8 mouse cellular contexts compared by ENCODE assay signal in the genomic region with DNA sequence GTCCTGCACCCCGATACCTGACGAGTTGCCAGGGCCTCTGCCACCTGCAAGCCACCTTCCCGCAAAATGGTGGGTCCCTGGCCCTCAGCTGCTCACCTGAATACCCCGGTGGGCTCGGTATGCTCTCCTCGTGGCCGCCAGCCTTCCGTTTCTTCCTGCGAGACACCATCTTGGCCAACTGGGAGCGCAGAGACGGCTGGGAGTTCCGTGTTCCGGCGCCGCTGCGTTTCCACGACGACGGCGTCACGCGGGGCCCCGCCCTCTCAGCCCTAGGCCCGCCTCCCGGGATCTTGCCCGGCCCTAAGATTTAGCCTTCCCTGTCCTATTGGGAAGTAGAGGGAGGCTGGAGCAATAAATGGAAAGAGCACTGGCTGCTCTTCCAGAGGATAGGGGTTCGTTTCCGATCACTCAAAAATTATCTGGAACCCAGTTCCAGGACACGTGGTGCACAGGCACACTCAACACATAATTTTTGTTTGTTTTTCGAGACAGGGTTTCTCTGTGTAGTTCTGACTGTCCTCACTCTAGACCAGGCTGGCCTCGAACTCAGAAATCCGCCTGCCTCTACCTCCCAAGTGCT. TPM values are rescaled to one million over a fixed set of nuclear protein-coding genes. Genes with fewer than 3 reads are reported as not detected.
DNase-seq lines count a peak whose midpoint lies in the region; ATAC-seq lines count a peak whose summit lies in the region.

A gene (minus strand): TSS at position 236 of the 580 bp plus-strand sequence.

- H3K27me3 ChIP-seq in hindbrain, embryonic 16.5 days (replicated peaks; ENCODE audit: control insufficient read depth, insufficient read depth, low read length), result no peaks in the 10 kb centered on the region

- H3K27ac ChIP-seq in hindbrain, embryonic 16.5 days (ENCODE audit: low read depth, low read length), result peak within 1 kb of the TSS; percentile 83
- peak within 1 kb of the TSS; percentile 54 for H3K27ac ChIP-seq in macrophage

- peak within 1 kb of the TSS; percentile 78 for H3K4me2 ChIP-seq in hindbrain, embryonic 16.5 days (ENCODE audit: low read length)

- DNase-seq in T-cell, adult 2 months (ENCODE audit: low spot score), result peak; percentile 82
- peak; percentile 89 to 91 for DNase-seq in cerebellum, postnatal 36 days
- DNase-seq in gastrocnemius, adult 18-20 months (ENCODE audit: low spot score), result peak; percentile 95
- peak; percentile 93 to 95 for DNase-seq in left cerebral cortex, adult 18-20 months (ENCODE audit: low spot score in 2 of 2)
- peak; percentile 95 for DNase-seq in right cerebral cortex, adult 18-20 months
- DNase-seq in urinary bladder, postnatal 10 days (ENCODE audit: low spot score), result peak; percentile 75

- WGBS in hindbrain, embryonic 16.5 days, result 10% methylated on average over 32 of the region's 32 CpGs
- 4% methylated on average over 31 of the region's 32 CpGs for WGBS in macrophage (ENCODE audit: missing documents)

- H3K4me1 ChIP-seq in hindbrain, embryonic 16.5 days (ENCODE audit: control insufficient read depth, insufficient read depth, low read depth, low read length), result peaks cover 7% of the 10 kb centered on the region

- H3K4me3 ChIP-seq in hindbrain, embryonic 16.5 days (ENCODE audit: low read length), result peak within 1 kb of the TSS; percentile 89
- H3K4me3 ChIP-seq in macrophage (ENCODE audit: inconsistent target), result peak within 1 kb of the TSS; percentile 67

- H3K9ac ChIP-seq in hindbrain, embryonic 16.5 days (ENCODE audit: low read depth, low read length), result peak within 1 kb of the TSS; percentile 87

- peaks cover 32% of the 10 kb centered on the region for H3K79me2 ChIP-seq in macrophage (ENCODE audit: inconsistent target)

- peak; percentile 91 for ATAC-seq in hindbrain, embryonic 16.5 days

- peaks cover 28% of the 10 kb centered on the region for H3K36me3 ChIP-seq in hindbrain, embryonic 16.5 days (ENCODE audit: control insufficient read depth, insufficient read depth, low read length)
- H3K36me3 ChIP-seq in macrophage (ENCODE audit: inconsistent target), result peaks cover 46% of the 10 kb centered on the region

- H3K9me3 ChIP-seq in hindbrain, embryonic 16.5 days (ENCODE audit: control insufficient read depth, low read length), result no peaks in the 10 kb centered on the region

RNA-seq across cellular contexts. Expression of the gene that starts here (rescaled TPM):
- 10 to 100 TPM; 37.4 to 46.5 TPM for total RNA-seq in gastrocnemius, adult 18-20 months (2021)
- polyA plus RNA-seq in hindbrain, embryonic 16.5 days (2015; fragmentation: Nextera tagmentation; extraction: Ambion mirVana), result 78.2 and 93.9 TPM in 2 replicates
- 100 to 1,000 TPM; 154 to 189 TPM for total RNA-seq in left cerebral cortex, adult 18-20 months (2021)
- total RNA-seq in macrophage (2018; cell fraction: chromatin; rRNA removed), result 100 to 1,000 TPM in 4 of 26 experiments, 10 to 100 TPM in 22; 35.4 to 192 (median 66.1) TPM
- 10 to 100 TPM; 32.6 to 61.8 (median 46.3) TPM for total RNA-seq in macrophage (2018; cell fraction: cytosol; rRNA removed)
- 100 to 1,000 TPM in 2 of 26 experiments, 10 to 100 TPM in 24; 41.1 to 136 (median 76.9) TPM for total RNA-seq in macrophage (2018; cell fraction: nucleus; rRNA removed)
- 36.6 to 49.8 TPM (median 45.8 TPM) in 3 replicates for polyA plus RNA-seq in macrophage (2018)

Comparison
In these comparisons a context has a peak if more than half of its experiments do, and no peak if none do; other contexts are left out.
1. Peak in every context shown above with its lines: DNase-seq, ATAC-seq, H3K4me3 ChIP-seq and H3K27ac ChIP-seq.